Mouse (Mus musculus): ENCODE measurements at regions not wholly inside any gene's neighbourhood (a gene's known extent, or its start where the extent isn't known, plus 50 kb on each side); places are given as distances from the start of the nearest gene placed in this dataset.
"Not testable (repeated sequence)": the region's sequence is repeated elsewhere in the genome, so short reads cannot be mapped to it uniquely, and the experiment has no call there.

DNA sequence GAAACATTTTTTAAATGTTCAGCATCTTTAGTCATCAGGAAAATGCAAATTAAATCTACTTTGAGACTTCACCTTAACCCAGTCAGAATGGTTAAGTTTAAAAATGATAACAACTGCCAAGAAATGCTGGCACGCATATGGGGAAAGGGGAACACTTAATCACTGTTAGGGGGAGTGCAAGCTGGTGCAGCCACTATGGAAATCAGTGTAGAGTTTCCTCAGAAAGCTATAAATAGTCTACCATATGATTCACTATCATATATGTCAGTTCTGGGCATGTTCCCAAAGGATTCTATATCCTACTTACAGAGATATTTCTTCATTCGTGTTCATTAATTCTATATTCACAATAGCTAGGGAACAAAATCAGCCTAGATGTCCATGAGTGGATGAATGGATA, 61.6 kb upstream of the Tra2b start:
- peak in 1 of 2 experiments; percentile 65 for DNase-seq (ENCODE audit: low spot score in 2 of 2)

DNA sequence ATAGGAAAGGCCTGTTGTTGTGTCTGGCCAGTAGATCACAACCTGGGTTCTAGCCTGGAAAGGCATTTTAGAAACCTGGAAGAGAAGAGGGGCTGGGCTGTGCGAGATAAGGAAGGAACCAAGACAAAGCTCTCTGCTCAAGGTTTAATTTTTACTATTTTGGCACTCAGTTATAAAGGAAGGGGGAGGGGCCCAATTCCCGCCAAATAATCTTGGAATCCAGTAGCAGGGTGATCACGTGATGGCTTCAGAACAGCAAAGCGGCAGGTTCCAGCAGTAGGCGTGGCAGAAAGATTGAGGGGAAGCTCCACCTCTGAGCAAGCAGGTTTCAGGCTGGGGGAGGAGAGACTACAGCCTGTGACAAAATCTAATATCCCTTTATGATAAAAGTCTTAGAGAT, 59.4 kb upstream of the Tra2b start:
- DNase-seq (ENCODE audit: low spot score in 2 of 2) = not testable (repeated sequence)

DNA sequence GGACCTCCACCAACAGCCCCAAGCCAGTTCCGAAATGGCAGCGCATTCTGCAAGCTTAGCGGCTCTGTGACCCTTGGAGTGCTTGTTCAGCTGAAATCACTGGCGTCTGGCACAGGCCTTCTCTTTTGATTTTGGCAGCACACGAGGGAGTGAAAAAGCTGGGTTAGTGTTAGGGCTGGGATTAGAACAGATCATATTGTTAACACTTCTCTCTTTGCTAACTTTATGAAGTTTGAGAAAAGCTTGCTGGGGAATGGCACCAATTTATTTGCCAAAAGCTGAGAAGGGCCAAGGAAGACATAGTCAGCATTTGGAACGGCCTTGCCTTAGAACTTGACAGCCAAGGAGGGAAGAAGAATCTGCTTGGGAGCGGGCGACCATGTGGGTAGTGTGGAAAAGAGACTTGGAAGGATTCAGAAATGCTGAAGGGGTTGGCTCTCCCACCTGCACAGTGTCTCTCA, 50.5 kb upstream of the Tra2b start:
- DNase-seq (ENCODE audit: low spot score in 2 of 2) = peak in 1 of 2 experiments; percentile 63

Measured in left cerebral cortex, adult 8-10 months (tissue).